Mouse (Mus musculus): ENCODE measurements around the gene Phb2.

- TF ChIP-seq CTCF (IDR thresholded peaks at IDR 0.05; ENCODE audit: borderline replicate concordance, insufficient read depth, low read depth, low read length) (no peak), POLR2A (IDR thresholded peaks at IDR 0.05; ENCODE audit: borderline replicate concordance, insufficient read depth, low read length) (peak; percentile 90; the same call in 1 of the 2 replicates)
These were observed 29.0 kb downstream of the Phb2 start, which contains the start of gene Grcc10 for GRCm38 (mm10) chr6:124740888-124741761.

Data from cerebellum, adult 2 months (tissue).